Mouse (Mus musculus) heart, embryonic 16.5 days (tissue): ENCODE results near the gene Msi2. TPM values are rescaled to one million over a fixed set of nuclear protein-coding genes. Genes with fewer than 3 reads are reported as not detected.
A peak's percentile ranks its signal among the peaks of the same experiment; 100 is the strongest.

Source experiments
- ATAC-seq: fragments of 200-750 bp; cut with Nextera tagmentation; replicated peaks from 2 replicates; pipeline ENCODE4 v1.8.0; 2017; ENCODE audit warnings: moderate number of reproducible peaks; ENCODE audit not compliant: insufficient read depth, low FRiP score; ENCODE audit errors: extremely low read depth
- H3K27ac ChIP-seq: fragments of 300-500 bp; sonication (generic); 2 replicates; pipeline ENCODE4 v1.5.1; 2014; ENCODE audit warnings: mild to moderate bottlenecking, low read length, control low read depth, moderate library complexity
- H3K27me3 ChIP-seq: fragments of 300-500 bp; sonication (generic); 2 replicates; pipeline ENCODE4 v1.6.1; 2014; ENCODE audit warnings: low read length, mixed read lengths; ENCODE audit not compliant: control insufficient read depth, insufficient read depth
- H3K36me3 ChIP-seq: fragments of 300-500 bp; sonication (generic); 2 replicates; pipeline ENCODE4 v1.6.1; 2014; ENCODE audit not compliant: control insufficient read depth, insufficient read depth
- H3K4me1 ChIP-seq: fragments of 300-500 bp; sonication (generic); 2 replicates; pipeline ENCODE4 v1.6.1; 2014; ENCODE audit warnings: low read length, mixed read lengths; ENCODE audit not compliant: control insufficient read depth, insufficient read depth
- H3K4me2 ChIP-seq: fragments of 300-500 bp; sonication (generic); 2 replicates; pipeline ENCODE4 v1.6.1; 2014; ENCODE audit warnings: low read depth, mild to moderate bottlenecking, control low read depth, low read length
- H3K4me3 ChIP-seq: fragments of 300-500 bp; sonication (generic); 2 replicates; pipeline ENCODE4 v1.5.1; 2014; ENCODE audit warnings: mild to moderate bottlenecking, control low read depth, low read length
- H3K9ac ChIP-seq: fragments of 300-500 bp; sonication (generic); 2 replicates; pipeline ENCODE4 v1.6.1; 2014; ENCODE audit warnings: low read length, control low read depth
- H3K9me3 ChIP-seq: fragments of 300-500 bp; sonication (generic); replicated peaks from 2 replicates; pipeline ENCODE4 v1.6.1; 2016; ENCODE audit warnings: low read length; ENCODE audit not compliant: control insufficient read depth
- WGBS: fragments of 180-500 bp; shearing (Covaris S2); extraction: QIAGEN DNeasy Blood & Tissue Kit; methylation state at CpG from one replicate; pipeline ENCODE4 v1.1.7; 2014; 5-methylcytosine and 5-hydroxymethylcytosine counted together
- polyA plus RNA-seq: library from polyadenylated mRNA; unstranded; fragments of >200 nt; fragmentation: Nextera tagmentation; extraction: Ambion mirVana; gene quantifications from 2 replicates; pipeline ENCODE4 v1.2.1, GENCODE M21; 2015

The Msi2 gene
- polyA plus RNA-seq, 1 experiment from 2014 or later = 20.6 TPM

DNA sequence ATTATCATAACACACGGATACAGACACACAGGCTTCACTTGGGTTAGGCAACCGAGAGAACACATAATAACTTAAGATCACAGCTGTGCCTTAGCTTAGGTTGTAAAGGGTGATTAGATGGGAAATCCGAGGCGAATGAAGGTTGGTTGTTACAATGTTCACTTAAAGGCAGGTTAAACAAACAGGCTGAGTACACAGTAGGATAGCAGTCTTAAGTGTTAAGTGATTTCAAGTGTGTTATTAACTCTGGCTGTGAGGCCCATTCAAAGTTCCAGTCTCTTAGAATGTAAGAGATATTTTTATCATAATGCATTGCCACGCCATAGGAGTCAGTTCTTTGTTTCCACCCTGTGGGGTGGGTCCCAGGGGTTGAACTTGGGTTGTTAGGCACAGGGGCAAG lies 383.4 kb downstream of the Msi2 start:
- H3K27me3 ChIP-seq = no peaks in the 10 kb centered on the region
- 48% methylated on average over 5 of the region's 5 CpGs for WGBS
- ATAC-seq = no peak
- no peak overlapping the region for H3K9ac ChIP-seq
- H3K4me2 ChIP-seq = no peak overlapping the region
- no peak overlapping the region for H3K4me3 ChIP-seq
- no peak overlapping the region for H3K27ac ChIP-seq
- H3K36me3 ChIP-seq = peaks cover 10% of the 10 kb centered on the region
- peaks cover 18% of the 10 kb centered on the region for H3K4me1 ChIP-seq
- no peaks in the 10 kb centered on the region for H3K9me3 ChIP-seq

DNA sequence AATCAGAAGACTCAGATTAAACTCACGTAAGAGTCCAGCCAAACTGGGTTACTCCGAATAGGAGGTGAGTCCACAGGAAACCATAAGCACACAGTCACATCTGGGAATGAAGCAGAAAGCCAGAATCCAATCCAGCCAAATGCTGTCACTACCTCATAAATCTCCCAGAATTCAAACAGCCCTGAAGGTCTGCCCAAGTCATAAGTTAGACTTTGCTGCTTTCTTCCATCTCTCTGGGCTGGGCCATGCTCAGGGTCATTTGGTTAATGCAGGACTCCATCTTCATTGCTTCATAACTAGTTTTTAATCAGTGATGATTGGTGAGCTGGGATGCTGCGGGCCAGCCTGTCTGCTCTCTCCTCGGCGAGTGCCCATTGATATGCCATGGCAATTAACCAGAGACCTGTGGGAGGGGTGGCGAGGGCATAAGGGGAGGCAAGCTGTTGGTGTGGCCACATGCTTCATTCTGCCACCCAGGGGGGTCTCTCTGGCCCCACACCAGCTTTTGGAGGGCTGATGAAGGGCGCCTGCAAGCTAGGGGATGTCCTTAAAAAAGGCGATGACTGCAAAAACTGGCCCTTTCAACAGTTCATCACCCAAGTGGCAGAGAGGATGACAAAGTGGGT lies 385.9 kb downstream of the Msi2 start:
- 79% methylated on average over 8 of the region's 8 CpGs for WGBS
- H3K4me2 ChIP-seq = no peak overlapping the region
- no peaks in the 10 kb centered on the region for H3K27me3 ChIP-seq
- H3K27ac ChIP-seq = no peak overlapping the region
- H3K9me3 ChIP-seq = no peaks in the 10 kb centered on the region
- no peak overlapping the region for H3K9ac ChIP-seq
- peaks cover 4% of the 10 kb centered on the region; the same call in 1 of the 2 replicates for H3K36me3 ChIP-seq
- peaks cover 23% of the 10 kb centered on the region for H3K4me1 ChIP-seq
- no peak for ATAC-seq
- H3K4me3 ChIP-seq = no peak overlapping the region

DNA sequence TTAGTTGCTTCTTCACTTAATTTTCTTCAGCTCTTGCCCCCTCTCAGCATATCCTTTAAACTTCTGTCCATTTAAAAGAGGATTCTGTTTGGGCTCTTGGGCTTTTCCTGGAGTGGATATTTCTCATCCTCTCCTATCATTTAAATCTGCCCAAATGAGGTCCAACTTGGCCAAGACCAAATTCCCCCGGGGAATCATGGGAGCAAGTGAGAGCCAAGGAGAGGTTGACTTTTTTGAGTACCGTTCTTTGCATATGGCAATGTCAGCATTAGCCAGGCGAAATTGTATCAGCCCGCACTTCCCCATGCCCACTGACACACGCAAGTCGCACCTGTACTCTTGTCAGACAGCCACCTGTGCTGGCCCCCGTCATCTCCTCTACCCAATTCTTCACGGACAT lies 386.6 kb downstream of the Msi2 start:
- WGBS = 90% methylated on average over 8 of the region's 8 CpGs

DNA sequence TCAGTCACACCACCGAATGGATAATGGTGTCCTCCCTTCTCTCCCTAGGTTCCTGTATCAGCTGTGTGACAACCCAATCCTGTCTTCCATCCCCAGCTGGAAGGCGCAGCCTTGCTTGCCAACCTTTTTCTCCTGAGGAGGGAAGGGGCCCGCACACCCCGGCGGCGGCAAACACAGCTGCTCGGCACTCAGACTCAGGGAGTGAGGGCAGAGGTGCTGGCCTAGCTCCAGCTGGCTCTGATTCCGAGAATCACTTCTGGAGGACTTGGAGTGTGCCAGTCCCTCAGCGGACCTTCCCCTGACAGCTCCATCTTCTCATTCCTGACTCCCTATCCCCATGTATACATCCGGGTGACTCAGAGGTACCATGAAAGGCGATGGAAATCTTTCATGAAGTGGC lies 387.5 kb downstream of the Msi2 start:
- Histone ChIP-seq H3K4me2 (no peak overlapping the region), H3K4me1 (peaks cover 23% of the 10 kb centered on the region), H3K27ac (0 out of 2 replicates have a peak overlapping the region, but pooled peaks have one; percentile 25), H3K9ac (no peak overlapping the region), H3K9me3 (no peaks in the 10 kb centered on the region), H3K36me3 (no peaks in the 10 kb centered on the region), H3K4me3 (no peak overlapping the region), H3K27me3 (no peaks in the 10 kb centered on the region)
- peak; percentile 55 for ATAC-seq
- WGBS = 17% methylated on average over 11 of the region's 11 CpGs

More for the DNA sequence above, 386.6 kb downstream of the Msi2 start:
- no peak overlapping the region for H3K4me3 ChIP-seq
- ATAC-seq = no peak
- H3K4me2 ChIP-seq = no peak overlapping the region
- no peaks in the 10 kb centered on the region for H3K36me3 ChIP-seq
- H3K9me3 ChIP-seq = no peaks in the 10 kb centered on the region
- no peak overlapping the region for H3K9ac ChIP-seq
- H3K4me1 ChIP-seq = peaks cover 23% of the 10 kb centered on the region
- no peak overlapping the region for H3K27ac ChIP-seq
- no peaks in the 10 kb centered on the region for H3K27me3 ChIP-seq

DNA sequence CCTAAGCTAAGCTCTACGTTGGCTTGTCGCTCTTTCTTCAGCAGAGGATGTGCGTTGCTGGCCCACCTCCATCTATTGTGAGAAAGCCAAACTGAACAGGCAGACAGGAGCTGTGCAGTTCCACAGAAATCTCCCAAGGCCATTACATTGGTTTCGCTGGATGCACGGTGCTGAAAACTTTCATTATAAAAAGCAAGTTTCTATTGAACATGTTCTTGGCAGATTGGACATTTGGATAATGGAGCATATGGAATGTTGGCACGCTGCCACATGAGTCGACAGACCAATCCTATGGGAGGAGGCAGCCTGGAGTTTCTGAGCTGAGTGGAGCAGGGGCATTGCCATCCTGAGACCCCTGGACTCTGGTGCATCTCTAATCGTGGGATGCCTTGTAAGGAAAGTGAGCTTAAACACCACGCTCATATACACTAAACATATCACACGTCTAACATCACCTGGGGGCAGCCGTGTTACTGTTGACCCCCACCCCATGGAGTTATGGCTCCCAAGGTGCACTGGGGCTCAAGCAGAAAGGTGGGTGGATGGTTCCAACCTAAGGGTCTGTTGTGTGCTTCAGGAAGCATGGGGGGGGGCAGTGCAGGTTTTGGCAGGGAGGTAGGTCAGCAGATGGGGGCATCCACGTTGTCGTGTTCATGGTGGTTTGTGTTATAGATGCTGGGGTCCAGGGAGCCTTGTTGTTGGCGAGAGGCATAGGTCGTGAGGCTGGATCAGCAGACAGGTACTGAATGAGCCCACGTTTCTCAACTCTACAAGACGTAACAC lies 389.3 kb downstream of the Msi2 start:
- WGBS = 77% methylated on average over 17 of the region's 17 CpGs
- H3K27ac ChIP-seq = no peak overlapping the region
- no peak overlapping the region for H3K9ac ChIP-seq
- no peaks in the 10 kb centered on the region for H3K27me3 ChIP-seq
- ATAC-seq = no peak
- peaks cover 16% of the 10 kb centered on the region for H3K4me1 ChIP-seq
- H3K9me3 ChIP-seq = no peaks in the 10 kb centered on the region
- H3K36me3 ChIP-seq = no peaks in the 10 kb centered on the region
- no peak overlapping the region for H3K4me3 ChIP-seq
- no peak overlapping the region for H3K4me2 ChIP-seq

DNA sequence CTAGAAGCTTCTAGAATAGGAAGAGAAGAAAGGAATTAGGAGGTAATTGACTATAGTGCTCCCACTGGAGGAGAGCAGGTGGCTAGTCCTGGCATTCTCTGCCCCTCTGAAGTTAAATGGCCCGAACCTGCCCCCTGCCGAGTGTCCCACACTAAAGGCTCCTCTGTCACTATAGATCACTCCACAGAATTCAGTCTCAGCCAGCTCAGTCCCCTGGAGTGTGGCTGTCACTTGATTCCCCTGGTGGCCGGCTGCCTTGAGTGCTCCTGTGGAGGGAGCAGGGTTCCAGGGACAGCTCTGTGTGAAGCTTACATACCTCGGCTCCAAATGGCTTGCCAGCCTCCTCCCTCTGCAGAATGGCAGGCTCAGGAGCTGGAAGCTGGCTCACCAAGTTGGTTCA lies 391.3 kb downstream of the Msi2 start:
- H3K4me1 ChIP-seq = peaks cover 16% of the 10 kb centered on the region
- no peak overlapping the region for H3K27ac ChIP-seq
- ATAC-seq = no peak
- no peak overlapping the region for H3K4me2 ChIP-seq
- peaks cover under 1% of the 10 kb centered on the region for H3K9me3 ChIP-seq
- no peaks in the 10 kb centered on the region for H3K27me3 ChIP-seq
- no peak overlapping the region for H3K9ac ChIP-seq
- no peaks in the 10 kb centered on the region for H3K36me3 ChIP-seq
- WGBS = 15% methylated on average over 4 of the region's 4 CpGs
- no peak overlapping the region for H3K4me3 ChIP-seq

- H3K27ac ChIP-seq = no peak overlapping the region
- H3K4me2 ChIP-seq = no peak overlapping the region
- no peaks in the 10 kb centered on the region for H3K36me3 ChIP-seq
- no peaks in the 10 kb centered on the region for H3K27me3 ChIP-seq
- ATAC-seq = no peak
- no peak overlapping the region for H3K4me3 ChIP-seq
- WGBS = 58% methylated on average over 5 of the region's 5 CpGs
- peaks cover 3% of the 10 kb centered on the region for H3K9me3 ChIP-seq
- H3K9ac ChIP-seq = no peak overlapping the region
- peaks cover 23% of the 10 kb centered on the region for H3K4me1 ChIP-seq
Measured at GRCm38 (mm10) chr11:88318850-88319249, 399.5 kb downstream of the Msi2 start.

- no peak overlapping the region for H3K4me3 ChIP-seq
- no peak overlapping the region for H3K9ac ChIP-seq
- H3K27ac ChIP-seq = no peak overlapping the region
- H3K9me3 ChIP-seq = no peaks in the 10 kb centered on the region
- H3K4me2 ChIP-seq = no peak overlapping the region
- peaks cover 42% of the 10 kb centered on the region for H3K4me1 ChIP-seq
- no peaks in the 10 kb centered on the region for H3K36me3 ChIP-seq
- no peaks in the 10 kb centered on the region for H3K27me3 ChIP-seq
- WGBS = 79% methylated on average over 5 of the region's 5 CpGs
- ATAC-seq = no peak
Measured at GRCm38 (mm10) chr11:88315393-88315792, 402.9 kb downstream of the Msi2 start.

GRCm38 (mm10) chr11:88314471-88314870 lies 403.8 kb downstream of the Msi2 start:
- Histone ChIP-seq H3K4me3 (no peak overlapping the region), H3K4me2 (no peak overlapping the region), H3K4me1 (peaks cover 51% of the 10 kb centered on the region)

More at GRCm38 (mm10) chr11:88314471-88314870, 403.8 kb downstream of the Msi2 start:
- Histone ChIP-seq H3K9me3 (no peaks in the 10 kb centered on the region), H3K9ac (0 out of 2 replicates have a peak overlapping the region, but pooled peaks have one; percentile 13), H3K27me3 (no peaks in the 10 kb centered on the region), H3K36me3 (no peaks in the 10 kb centered on the region), H3K27ac (peak overlapping the region; percentile 40; the same call in 1 of the 2 replicates)
- peak; percentile 62; the same call in 1 of the 2 replicates for ATAC-seq
- WGBS = 21% methylated on average over 6 of the region's 6 CpGs
